Mouse (Mus musculus) myocyte (in vitro differentiated cells): ENCODE measurements at regions not wholly inside any gene's neighbourhood (a gene's known extent, or its start where the extent isn't known, plus 50 kb on each side); places are given as distances from the start of the nearest gene placed in this dataset.

ENCODE experiments used
- MAX ChIP-seq: IDR thresholded peaks from one replicate; pipeline ENCODE4 v1.6.1; 2011; ENCODE audit warnings: low read depth, mild to moderate bottlenecking, control low read depth
- POLR2A ChIP-seq: IDR thresholded peaks from one replicate; pipeline ENCODE4 v1.6.1; 2011; ENCODE audit warnings: low read depth, mild to moderate bottlenecking, control low read depth, moderate library complexity; ENCODE audit not compliant: insufficient read length
- REST ChIP-seq: IDR thresholded peaks from one replicate; pipeline ENCODE4 v1.6.1; 2011; ENCODE audit warnings: mild to moderate bottlenecking, control low read depth, moderate library complexity; ENCODE audit not compliant: insufficient read depth, insufficient read length
- TCF12 ChIP-seq: IDR thresholded peaks from one replicate; pipeline ENCODE4 v1.6.1; 2011; ENCODE audit warnings: mild to moderate bottlenecking, control low read depth; ENCODE audit not compliant: poor library complexity, insufficient read depth, severe bottlenecking
- TCF3 ChIP-seq: IDR thresholded peaks from one replicate; pipeline ENCODE4 v1.6.1; 2011; ENCODE audit warnings: low read depth, control low read depth; ENCODE audit not compliant: insufficient read length

DNA sequence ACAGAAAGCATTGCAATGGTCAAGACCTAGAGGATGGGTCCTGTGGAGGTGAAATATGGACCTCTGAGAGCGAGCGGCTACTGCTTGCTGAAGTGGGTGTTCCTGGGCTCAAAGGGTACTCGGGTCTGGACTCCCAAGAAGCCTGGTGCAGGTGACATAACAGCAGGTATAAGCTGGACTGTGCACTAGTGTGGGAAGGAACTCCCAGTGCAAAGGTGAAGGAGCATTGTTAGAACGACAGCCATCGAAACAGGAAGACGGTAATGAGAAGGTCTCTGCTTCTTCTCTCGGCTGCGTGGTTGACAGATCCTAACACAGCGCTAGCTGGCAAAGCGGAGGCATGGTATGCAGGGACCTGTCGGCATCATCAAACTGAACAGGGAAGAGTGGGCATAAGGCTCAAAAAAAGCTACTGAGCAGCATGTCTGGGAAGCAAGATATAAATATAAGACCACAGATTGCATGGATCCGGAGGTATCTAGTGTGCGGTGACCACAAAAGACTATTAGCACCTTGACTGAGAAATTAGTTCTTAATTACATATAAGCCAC, 287.0 kb upstream of the Klf3 start:
- no peak for TF ChIP-seq REST
- TF ChIP-seq MAX: no peak
- no peak for TF ChIP-seq POLR2A
- TF ChIP-seq TCF12: no peak
- no peak for TF ChIP-seq TCF3
